Comparison of ENCODE assay signal across 15 mouse cellular contexts in genomic region chr14:31605514-31605913, GRCm38 (mm10). TPM values are rescaled to one million over a fixed set of nuclear protein-coding genes. Genes with fewer than 3 reads are reported as not detected.
DNase-seq lines count a peak whose midpoint lies in the region; ATAC-seq and TF ChIP-seq lines count a peak whose summit lies in the region.
"Had no signal": no experiment of that assay in that cellular context is flagged by ENCODE, and none has a peak within 500 bp of the region (broad histone marks: within the 10 kb centered on the region; RNA-seq: fewer than 3 reads in every experiment).

No protein-coding gene starts in this region.

- H3K4me2 ChIP-seq in embryonic facial prominence, embryonic 11.5 days (ENCODE audit: low read depth, low read length), result no peak overlapping the region
- no peak overlapping the region for H3K4me2 ChIP-seq in stomach, postnatal 0 days (replicated peaks; ENCODE audit: low read depth)

- no peak for ATAC-seq in embryonic facial prominence, embryonic 11.5 days (replicated peaks; ENCODE audit: insufficient number of reproducible peaks, low FRiP score, low TSS enrichment, low read depth)
- ATAC-seq in stomach, postnatal 0 days (ENCODE audit: low FRiP score, low TSS enrichment), result no peak
- ATAC-seq: forebrain, embryonic 14.5 days had no signal

- no peak for TF ChIP-seq POLR2A in lung, adult 2 months (IDR thresholded peaks at IDR 0.05; ENCODE audit: borderline replicate concordance, extremely low read depth, low read depth, low read length)

- H3K27ac ChIP-seq in embryonic facial prominence, embryonic 11.5 days (replicated peaks; ENCODE audit: low read depth, low read length), result no peak overlapping the region
- no peak overlapping the region for H3K27ac ChIP-seq in embryonic facial prominence, embryonic 10.5 days (replicated peaks)
- H3K27ac ChIP-seq in stomach, postnatal 0 days (replicated peaks), result no peak overlapping the region
- H3K27ac ChIP-seq: limb, embryonic 10.5 days had no signal

- no peak for TF ChIP-seq EP300 in stomach, postnatal 0 days (optimal IDR thresholded peaks at IDR 0.05)

- peak; percentile 13 for DNase-seq in embryonic facial prominence, embryonic 11.5 days (ENCODE audit: low spot score)
- no peak for DNase-seq in embryonic facial prominence, embryonic 10.5 days (ENCODE audit: low spot score)
- DNase-seq in lung, adult 2 months, result no peak
- no peak for DNase-seq in lung, adult 18-20 months
- peak; percentile 68 for DNase-seq in R1 (ENCODE audit: low read depth, low spot score)
- DNase-seq in stomach, postnatal 0 days (ENCODE audit: low spot score), result peak; percentile 21
- DNase-seq in adrenal gland, postnatal 25 days, result no peak
- DNase-seq in spleen, postnatal 36 days (ENCODE audit: low spot score in 2 of 2), result no peak

- no peaks in the 10 kb centered on the region for H3K4me1 ChIP-seq in embryonic facial prominence, embryonic 11.5 days (ENCODE audit: control insufficient read depth, insufficient read depth, low read length)
- no peaks in the 10 kb centered on the region for H3K4me1 ChIP-seq in embryonic facial prominence, embryonic 10.5 days
- no peaks in the 10 kb centered on the region for H3K4me1 ChIP-seq in lung, adult 2 months (ENCODE audit: control insufficient read depth, insufficient read depth, low read length)
- no peaks in the 10 kb centered on the region for H3K4me1 ChIP-seq in stomach, postnatal 0 days (replicated peaks; ENCODE audit: control insufficient read depth, insufficient read depth)

- no peaks in the 10 kb centered on the region for H3K9me3 ChIP-seq in embryonic facial prominence, embryonic 11.5 days (replicated peaks; ENCODE audit: control insufficient read depth, low read length)
- no peaks in the 10 kb centered on the region for H3K9me3 ChIP-seq in embryonic facial prominence, embryonic 10.5 days
- H3K9me3 ChIP-seq in stomach, postnatal 0 days (ENCODE audit: control insufficient read depth, low read length), result no peaks in the 10 kb centered on the region
- H3K9me3 ChIP-seq: G1E; limb, embryonic 10.5 days had no signal

- 58% methylated on average over 6 of the region's 6 CpGs for WGBS in embryonic facial prominence, embryonic 11.5 days
- WGBS in embryonic facial prominence, embryonic 10.5 days, result 56% methylated on average over 6 of the region's 6 CpGs
- 58% methylated on average over 6 of the region's 6 CpGs for WGBS in lung, adult 2 months
- WGBS in stomach, postnatal 0 days, result 52% methylated on average over 6 of the region's 6 CpGs

- TF ChIP-seq CTCF in lung, adult 2 months (IDR thresholded peaks at IDR 0.05; ENCODE audit: insufficient read depth, low read length), result peak; percentile 24; the same call in 1 of the 2 replicates
- TF ChIP-seq CTCF in stomach, postnatal 0 days (IDR thresholded peaks at IDR 0.05; ENCODE audit: low read depth), result peak; percentile 49

- H3K36me3 ChIP-seq in embryonic facial prominence, embryonic 11.5 days (replicated peaks; ENCODE audit: control insufficient read depth, insufficient read depth, low read depth, low read length), result no peaks in the 10 kb centered on the region
- H3K36me3 ChIP-seq in embryonic facial prominence, embryonic 10.5 days (replicated peaks), result no peaks in the 10 kb centered on the region
- H3K36me3 ChIP-seq in stomach, postnatal 0 days (ENCODE audit: control insufficient read depth, insufficient read depth, low read length), result no peaks in the 10 kb centered on the region
- H3K36me3 ChIP-seq: limb, embryonic 10.5 days had no signal

- H3K27me3 ChIP-seq in embryonic facial prominence, embryonic 11.5 days (ENCODE audit: control insufficient read depth, insufficient read depth, low read length), result no peaks in the 10 kb centered on the region
- H3K27me3 ChIP-seq in embryonic facial prominence, embryonic 10.5 days (replicated peaks; ENCODE audit: low read depth, poor library complexity, severe bottlenecking), result no peaks in the 10 kb centered on the region
- H3K27me3 ChIP-seq in stomach, postnatal 0 days (ENCODE audit: control insufficient read depth, insufficient read depth, low read length), result no peaks in the 10 kb centered on the region

- H3K4me3 ChIP-seq in embryonic facial prominence, embryonic 11.5 days (ENCODE audit: low read depth, low read length), result no peak overlapping the region
- H3K4me3 ChIP-seq in embryonic facial prominence, embryonic 10.5 days, result no peak overlapping the region
- H3K4me3 ChIP-seq in lung, adult 2 months (replicated peaks; ENCODE audit: extremely low read depth, low read depth, low read length), result no peak overlapping the region
- H3K4me3 ChIP-seq in stomach, postnatal 0 days (ENCODE audit: low read depth, low read length), result no peak overlapping the region
- H3K4me3 ChIP-seq: limb, embryonic 10.5 days had no signal

- no peak overlapping the region for H3K9ac ChIP-seq in embryonic facial prominence, embryonic 11.5 days (replicated peaks; ENCODE audit: low read length)
- H3K9ac ChIP-seq in stomach, postnatal 0 days (ENCODE audit: low read length), result no peak overlapping the region

RNA-seq across cellular contexts. Expression of gene Colq, which starts 14.4 kb away (rescaled TPM):
- polyA plus RNA-seq in embryonic facial prominence, embryonic 11.5 days (2014; fragmentation: Nextera tagmentation; extraction: Ambion mirVana), result 0.35 and 0.86 TPM in 2 replicates
- 0.35 and 0.82 TPM in 2 replicates for polyA plus RNA-seq in embryonic facial prominence, embryonic 10.5 days (2016; fragmentation: Nextera tagmentation; extraction: Ambion mirVana)
- polyA plus RNA-seq in lung, adult 2 months (2012; rRNA removed), result 37.6 and 55.3 TPM in 2 replicates
- 0.91 and 1.2 TPM in 2 replicates for polyA plus RNA-seq in stomach, postnatal 0 days (2015; fragmentation: Nextera tagmentation; extraction: Ambion mirVana)
- total RNA-seq in adrenal gland, postnatal 25 days (2021), result not detected in 2 replicates
- total RNA-seq: granulocyte monocyte progenitor cell, adult 5-6 weeks had no signal
- polyA plus RNA-seq: G1E; hindbrain, embryonic 11.5 days had no signal

RNA-seq across cellular contexts. Expression of gene Gm49387, which starts 35.2 kb away (rescaled TPM):
- polyA plus RNA-seq in embryonic facial prominence, embryonic 11.5 days (2014; fragmentation: Nextera tagmentation; extraction: Ambion mirVana), result 1.6 and 2.0 TPM in 2 replicates
- polyA plus RNA-seq in embryonic facial prominence, embryonic 10.5 days (2016; fragmentation: Nextera tagmentation; extraction: Ambion mirVana), result 0.39 and 0.48 TPM in 2 replicates
- polyA plus RNA-seq in lung, adult 2 months (2012; rRNA removed), result not detected in 2 replicates
- 0.52 and 1.1 TPM in 2 replicates for polyA plus RNA-seq in stomach, postnatal 0 days (2015; fragmentation: Nextera tagmentation; extraction: Ambion mirVana)
- 0.62 and 1.2 TPM in 2 replicates for total RNA-seq in adrenal gland, postnatal 25 days (2021)
- total RNA-seq: G1E; granulocyte monocyte progenitor cell, adult 5-6 weeks; megakaryocyte, adult 5-6 weeks had no signal
- polyA plus RNA-seq: forebrain, embryonic 14.5 days; G1E; large intestine, adult 2 months had no signal

RNA-seq across cellular contexts. Expression of gene Btd, which starts 35.3 kb away (rescaled TPM):
- polyA plus RNA-seq in embryonic facial prominence, embryonic 11.5 days (2014; fragmentation: Nextera tagmentation; extraction: Ambion mirVana), result 18.2 and 21.8 TPM in 2 replicates
- polyA plus RNA-seq in embryonic facial prominence, embryonic 10.5 days (2016; fragmentation: Nextera tagmentation; extraction: Ambion mirVana), result 14.8 and 15.2 TPM in 2 replicates
- polyA plus RNA-seq in lung, adult 2 months (2012; rRNA removed), result 27.5 and 52.3 TPM in 2 replicates
- polyA plus RNA-seq in stomach, postnatal 0 days (2015; fragmentation: Nextera tagmentation; extraction: Ambion mirVana), result 17.0 and 17.5 TPM in 2 replicates
- total RNA-seq in adrenal gland, postnatal 25 days (2021), result 65.9 and 70.8 TPM in 2 replicates

RNA-seq across cellular contexts. Expression of gene Hacl1, which starts 35.6 kb away (rescaled TPM):
- 10.7 and 12.3 TPM in 2 replicates for polyA plus RNA-seq in embryonic facial prominence, embryonic 11.5 days (2014; fragmentation: Nextera tagmentation; extraction: Ambion mirVana)
- polyA plus RNA-seq in embryonic facial prominence, embryonic 10.5 days (2016; fragmentation: Nextera tagmentation; extraction: Ambion mirVana), result 7.8 and 8.2 TPM in 2 replicates
- 7.8 and 10.7 TPM in 2 replicates for polyA plus RNA-seq in lung, adult 2 months (2012; rRNA removed)
- polyA plus RNA-seq in stomach, postnatal 0 days (2015; fragmentation: Nextera tagmentation; extraction: Ambion mirVana), result 10.9 TPM in 2 replicates
- 53.2 and 69.0 TPM in 2 replicates for total RNA-seq in adrenal gland, postnatal 25 days (2021)

Comparison
In these comparisons a context has a peak if more than half of its experiments do, and no peak if none do; other contexts are left out.
1. DNase-seq: peak in embryonic facial prominence, embryonic 11.5 days (single experiment), R1 (single experiment) and stomach, postnatal 0 days (single experiment); none in embryonic facial prominence, embryonic 10.5 days (single experiment), lung, adult 2 months (single experiment), lung, adult 18-20 months (0 of 2), adrenal gland, postnatal 25 days (single experiment) and spleen, postnatal 36 days (0 of 2).
2. RNA of gene Colq, which starts 14.4 kb away (polyA plus RNA-seq): 37.6 to 55.3 TPM in lung, adult 2 months; 0.91 to 1.2 TPM in stomach, postnatal 0 days, 0.35 to 0.86 TPM in embryonic facial prominence, embryonic 11.5 days and 0.35 to 0.82 TPM in embryonic facial prominence, embryonic 10.5 days; every median in the first group is over 10 times any median in the second.